Mouse (Mus musculus): ENCODE results near the gene Cdc20b. TPM values are rescaled to one million over a fixed set of nuclear protein-coding genes. Genes with fewer than 3 reads are reported as not detected.
"Not testable (repeated sequence)": the region's sequence is repeated elsewhere in the genome, so short reads cannot be mapped to it uniquely, and the experiment has no call there.

Cdc20b gene
- total and polyA plus RNA-seq, 2 experiments from 2014 or later, result 0.60 to 2.4 TPM

GRCm38 (mm10) chr13:112998427-112999201 is 36.3 kb upstream of the Cdc20b start:
- no peak for TF ChIP-seq CTCF (IDR thresholded peaks at IDR 0.05; ENCODE audit: low read depth)
- WGBS, result under 1% methylated on average over 46 of the region's 46 CpGs
- Histone ChIP-seq H3K9me3 (ENCODE audit: low read length) (no peaks in the 10 kb centered on the region), H3K9ac (replicated peaks; ENCODE audit: low read length) (peak overlapping the region; percentile 21; the same call in 1 of the 2 replicates), H3K4me1 (ENCODE audit: insufficient read depth, low read length) (peaks cover 5% of the 10 kb centered on the region; the same call in 1 of the 2 replicates), H3K36me3 (ENCODE audit: insufficient read depth, low read length) (no peaks in the 10 kb centered on the region), H3K4me3 (ENCODE audit: low read length) (peak overlapping the region; percentile 38), H3K4me2 (ENCODE audit: low read depth, low read length) (peak overlapping the region; percentile 76), H3K27ac (no peak overlapping the region), H3K27me3 (ENCODE audit: insufficient read depth, low read length) (peaks cover 54% of the 10 kb centered on the region)
- DNase-seq (ENCODE audit: low spot score) (peak; percentile 52), ATAC-seq (peak; percentile 64)

DNA sequence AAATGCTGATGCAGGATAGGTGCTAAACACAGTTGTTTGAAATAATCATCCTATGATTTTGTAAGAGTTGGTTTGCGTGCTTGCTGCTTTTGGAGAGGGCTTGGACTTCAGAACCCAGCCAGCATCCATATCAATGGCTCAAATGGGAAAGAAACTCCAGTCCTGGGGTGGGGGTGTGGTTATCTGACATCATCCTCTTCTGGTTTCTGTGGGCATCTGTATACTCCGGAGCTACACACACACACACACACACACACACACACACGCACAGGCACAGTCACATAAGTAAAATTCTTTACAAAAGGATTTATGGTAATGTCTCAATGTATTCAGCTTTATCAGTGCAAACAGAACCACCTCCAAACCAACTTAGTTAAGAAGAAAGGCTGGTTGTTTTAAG is 34.8 kb upstream of the Cdc20b start:
- TF ChIP-seq CTCF (IDR thresholded peaks at IDR 0.05; ENCODE audit: low read depth), result no peak
- ATAC-seq, result no peak
- H3K4me2 ChIP-seq (ENCODE audit: low read depth, low read length), result no peak overlapping the region
- no peaks in the 10 kb centered on the region for H3K36me3 ChIP-seq (ENCODE audit: insufficient read depth, low read length)
- peaks cover 39% of the 10 kb centered on the region for H3K27me3 ChIP-seq (ENCODE audit: insufficient read depth, low read length)
- H3K9ac ChIP-seq (replicated peaks; ENCODE audit: low read length), result no peak overlapping the region
- WGBS, result 88% methylated on average over 3 of the region's 3 CpGs
- H3K9me3 ChIP-seq (ENCODE audit: low read length), result no peaks in the 10 kb centered on the region
- no peak for DNase-seq (ENCODE audit: low spot score)
- no peak overlapping the region for H3K4me3 ChIP-seq (ENCODE audit: low read length)
- no peak overlapping the region for H3K27ac ChIP-seq
- H3K4me1 ChIP-seq (ENCODE audit: insufficient read depth, low read length), result no peaks in the 10 kb centered on the region

DNA sequence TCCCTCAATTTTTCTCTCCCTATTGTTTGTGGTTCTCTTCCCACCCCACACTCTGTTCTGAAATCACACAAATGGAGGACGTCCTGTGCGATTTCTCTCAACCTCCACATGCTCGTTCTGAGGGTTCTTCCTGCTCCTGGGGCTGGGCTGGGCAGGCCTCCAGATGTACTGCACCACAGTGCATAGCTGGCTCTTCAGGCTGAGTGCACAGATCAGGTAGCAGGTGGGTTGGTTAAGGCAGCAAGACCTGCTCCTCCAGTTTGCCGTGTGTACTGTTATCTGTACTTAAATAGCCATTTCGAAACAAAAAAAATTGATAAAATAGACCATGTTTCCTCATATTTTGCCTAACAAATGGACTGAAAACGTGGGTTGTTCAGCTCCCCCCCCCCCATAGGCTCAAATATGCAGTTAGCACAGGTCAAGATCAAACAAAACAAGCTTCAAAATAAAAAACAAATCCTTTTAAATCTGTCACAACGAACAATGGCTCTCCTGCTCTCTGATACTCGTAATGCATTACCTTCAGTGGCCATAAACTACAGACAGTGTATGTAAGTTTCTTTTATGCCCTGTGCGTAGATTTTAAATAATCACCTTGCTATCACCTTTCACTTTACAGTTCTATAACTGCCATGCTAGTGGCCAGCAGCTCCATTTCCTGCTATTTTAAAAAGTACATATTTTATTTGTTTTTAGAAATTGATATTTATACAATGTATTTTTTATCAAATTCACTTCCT is 34.2 kb upstream of the Cdc20b start:
- peaks cover 34% of the 10 kb centered on the region for H3K27me3 ChIP-seq (ENCODE audit: insufficient read depth, low read length)
- TF ChIP-seq CTCF (IDR thresholded peaks at IDR 0.05; ENCODE audit: low read depth), result no peak
- WGBS, result 70% methylated on average over 9 of the region's 9 CpGs

GRCm38 (mm10) chr13:113012683-113013082 is 22.2 kb upstream of the Cdc20b start:
- H3K27ac ChIP-seq, result no peak overlapping the region
- no peak overlapping the region for H3K4me3 ChIP-seq (ENCODE audit: low read length)
- no peaks in the 10 kb centered on the region for H3K4me1 ChIP-seq (ENCODE audit: insufficient read depth, low read length)
- no peak for TF ChIP-seq CTCF (IDR thresholded peaks at IDR 0.05; ENCODE audit: low read depth)
- no peaks in the 10 kb centered on the region for H3K27me3 ChIP-seq (ENCODE audit: insufficient read depth, low read length)
- H3K9ac ChIP-seq (replicated peaks; ENCODE audit: low read length), result no peak overlapping the region
- no peaks in the 10 kb centered on the region for H3K36me3 ChIP-seq (ENCODE audit: insufficient read depth, low read length)
- DNase-seq (ENCODE audit: low spot score), result no peak
- 70% methylated on average over 6 of the region's 6 CpGs for WGBS
- H3K4me2 ChIP-seq (ENCODE audit: low read depth, low read length), result peak overlapping the region; percentile 35; the same call in 1 of the 2 replicates
- no peaks in the 10 kb centered on the region for H3K9me3 ChIP-seq (ENCODE audit: low read length)
- no peak for ATAC-seq

More for the DNA sequence above, 34.2 kb upstream of the Cdc20b start:
- Histone ChIP-seq H3K36me3 (ENCODE audit: insufficient read depth, low read length) (no peaks in the 10 kb centered on the region), H3K27ac (no peak overlapping the region), H3K9ac (replicated peaks; ENCODE audit: low read length) (no peak overlapping the region), H3K4me2 (ENCODE audit: low read depth, low read length) (no peak overlapping the region), H3K4me1 (ENCODE audit: insufficient read depth, low read length) (no peaks in the 10 kb centered on the region), H3K9me3 (ENCODE audit: low read length) (no peaks in the 10 kb centered on the region), H3K4me3 (ENCODE audit: low read length) (no peak overlapping the region)
- no peak for DNase-seq (ENCODE audit: low spot score)
- ATAC-seq, result no peak

- not testable (repeated sequence) for H3K4me3 ChIP-seq (ENCODE audit: low read length); H3K9ac ChIP-seq (replicated peaks; ENCODE audit: low read length); H3K27me3 ChIP-seq (ENCODE audit: insufficient read depth, low read length); H3K36me3 ChIP-seq (ENCODE audit: insufficient read depth, low read length); ATAC-seq; H3K27ac ChIP-seq; DNase-seq (ENCODE audit: low spot score); H3K4me1 ChIP-seq (ENCODE audit: insufficient read depth, low read length); H3K9me3 ChIP-seq (ENCODE audit: low read length)
- 55% methylated on average over 18 of the region's 20 CpGs for WGBS
- H3K4me2 ChIP-seq (ENCODE audit: low read depth, low read length), result peak overlapping the region; percentile 35
Observed at GRCm38 (mm10) chr13:113013174-113013953, 21.5 kb upstream of the Cdc20b start.

DNA sequence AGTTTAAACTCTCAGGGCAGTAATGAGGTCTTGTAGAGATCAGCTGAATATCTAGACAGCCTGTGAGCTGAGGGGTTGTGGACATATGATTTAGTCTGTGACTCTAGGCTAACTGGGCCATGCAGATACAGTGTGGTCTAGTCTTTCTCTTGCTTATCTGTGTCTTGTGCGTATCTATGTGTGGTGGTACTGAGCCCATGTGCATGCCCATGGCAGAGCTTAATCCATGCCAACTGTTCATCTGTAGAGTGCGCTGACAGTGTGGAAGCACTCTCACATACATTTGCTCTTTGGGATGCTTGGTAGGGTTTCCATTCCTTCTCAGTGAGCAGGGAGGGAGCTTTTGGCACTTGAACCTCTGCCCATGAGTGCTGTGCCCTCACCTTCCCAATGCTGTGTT is 13.4 kb upstream of the Cdc20b start:
- no peak for DNase-seq (ENCODE audit: low spot score)
- no peak for ATAC-seq
- H3K4me2 ChIP-seq (ENCODE audit: low read depth, low read length), result no peak overlapping the region
- no peak overlapping the region for H3K4me3 ChIP-seq (ENCODE audit: low read length)
- no peak for TF ChIP-seq CTCF (IDR thresholded peaks at IDR 0.05; ENCODE audit: low read depth)
- H3K4me1 ChIP-seq (ENCODE audit: insufficient read depth, low read length), result no peaks in the 10 kb centered on the region
- H3K36me3 ChIP-seq (ENCODE audit: insufficient read depth, low read length), result no peaks in the 10 kb centered on the region
- no peak overlapping the region for H3K9ac ChIP-seq (replicated peaks; ENCODE audit: low read length)
- no peaks in the 10 kb centered on the region for H3K27me3 ChIP-seq (ENCODE audit: insufficient read depth, low read length)
- no peak overlapping the region for H3K27ac ChIP-seq
- 86% methylated on average over 2 of the region's 2 CpGs for WGBS
- H3K9me3 ChIP-seq (ENCODE audit: low read length), result no peaks in the 10 kb centered on the region

Measured in hindbrain, postnatal 0 days (tissue).